Mouse (Mus musculus) embryonic facial prominence, embryonic 10.5 days (tissue): ENCODE data around the gene Gm26566. TPM values are rescaled to one million over a fixed set of nuclear protein-coding genes. Genes with fewer than 3 reads are reported as not detected.

Source experiments
- DNase-seq: peaks from one replicate; pipeline ENCODE4 v3.0.0-alpha.2; 2017; ENCODE audit warnings: low spot score
- H3K27ac ChIP-seq: fragments of 300-500 bp; sonication (generic); replicated peaks from 2 replicates; pipeline ENCODE4 v1.5.1; 2016; ENCODE audit warnings: mild to moderate bottlenecking
- H3K27me3 ChIP-seq: fragments of 300-500 bp; sonication (generic); replicated peaks from 2 replicates; pipeline ENCODE4 v1.6.1; 2016; ENCODE audit warnings: low read depth, mild to moderate bottlenecking; ENCODE audit not compliant: poor library complexity, severe bottlenecking
- H3K36me3 ChIP-seq: fragments of 300-500 bp; sonication (generic); replicated peaks from 2 replicates; pipeline ENCODE4 v1.6.1; 2016; ENCODE audit warnings: mild to moderate bottlenecking, moderate library complexity
- H3K4me1 ChIP-seq: fragments of 300-500 bp; sonication (generic); 2 replicates; pipeline ENCODE4 v1.6.1; 2016
- H3K4me3 ChIP-seq: fragments of 300-500 bp; sonication (generic); 2 replicates; pipeline ENCODE4 v1.5.1; 2016; ENCODE audit warnings: mild to moderate bottlenecking, moderate library complexity
- H3K9me3 ChIP-seq: fragments of 300-500 bp; sonication (generic); 2 replicates; pipeline ENCODE4 v1.6.1; 2016; ENCODE audit warnings: mild to moderate bottlenecking
- WGBS: fragments of 180-500 bp; shearing (Covaris S2); methylation state at CpG from one replicate; pipeline ENCODE4 v1.1.7; 2016; 5-methylcytosine and 5-hydroxymethylcytosine counted together
- polyA plus RNA-seq: library from polyadenylated mRNA; unstranded; fragments of >200 nt; fragmentation: Nextera tagmentation; extraction: Ambion mirVana; gene quantifications from 2 replicates; pipeline ENCODE4 v1.2.1, GENCODE M21; 2016

Gm26566 gene
- polyA plus RNA-seq, 1 experiment from 2014 or later = 0.90 TPM

GRCm38 (mm10) chr4:88699301-88699700, 22.3 kb upstream of the Gm26566 start:
- Histone ChIP-seq H3K36me3 (no peaks in the 10 kb centered on the region), H3K9me3 (no peaks in the 10 kb centered on the region), H3K27me3 (no peaks in the 10 kb centered on the region), H3K4me1 (no peaks in the 10 kb centered on the region), H3K27ac (no peak overlapping the region), H3K4me3 (no peak overlapping the region)
- WGBS = 78% methylated on average over 1 of the region's 1 CpGs
- DNase-seq = no peak

- DNase-seq = no peak
- no peak overlapping the region for H3K4me3 ChIP-seq
- WGBS = 46% methylated on average over 3 of the region's 3 CpGs
Measured at GRCm38 (mm10) chr4:88705924-88706323, 15.7 kb upstream of the Gm26566 start.

GRCm38 (mm10) chr4:88707128-88707826, 14.3 kb upstream of the Gm26566 start:
- H3K4me1 ChIP-seq = no peaks in the 10 kb centered on the region
- no peaks in the 10 kb centered on the region for H3K36me3 ChIP-seq
- H3K9me3 ChIP-seq = no peaks in the 10 kb centered on the region
- DNase-seq = no peak
- no peak overlapping the region for H3K4me3 ChIP-seq
- H3K27ac ChIP-seq = no peak overlapping the region
- H3K27me3 ChIP-seq = no peaks in the 10 kb centered on the region
- WGBS = 94% methylated on average over 1 of the region's 1 CpGs

More at GRCm38 (mm10) chr4:88705924-88706323, 15.7 kb upstream of the Gm26566 start:
- Histone ChIP-seq H3K27me3 (no peaks in the 10 kb centered on the region), H3K4me1 (no peaks in the 10 kb centered on the region), H3K9me3 (no peaks in the 10 kb centered on the region), H3K36me3 (no peaks in the 10 kb centered on the region), H3K27ac (no peak overlapping the region)

GRCm38 (mm10) chr4:88714281-88714680, 7.3 kb upstream of the Gm26566 start:
- Histone ChIP-seq H3K4me1 (peaks cover 12% of the 10 kb centered on the region), H3K27me3 (no peaks in the 10 kb centered on the region), H3K4me3 (no peak overlapping the region), H3K36me3 (peaks cover 68% of the 10 kb centered on the region), H3K27ac (no peak overlapping the region), H3K9me3 (no peaks in the 10 kb centered on the region)
- WGBS = 88% methylated on average over 1 of the region's 1 CpGs
- no peak for DNase-seq

GRCm38 (mm10) chr4:88715059-88715458, 6.5 kb upstream of the Gm26566 start:
- Histone ChIP-seq H3K9me3 (no peaks in the 10 kb centered on the region), H3K27ac (no peak overlapping the region), H3K27me3 (no peaks in the 10 kb centered on the region), H3K36me3 (peaks cover 76% of the 10 kb centered on the region), H3K4me1 (peaks cover 19% of the 10 kb centered on the region), H3K4me3 (no peak overlapping the region)
- DNase-seq = no peak

GRCm38 (mm10) chr4:88718715-88719114, 2.9 kb upstream of the Gm26566 start:
- WGBS = 80% methylated on average over 1 of the region's 1 CpGs
- Histone ChIP-seq H3K36me3 (peaks cover 75% of the 10 kb centered on the region), H3K4me3 (peak overlapping the region; percentile 97)

GRCm38 (mm10) chr4:88723497-88724090, 2.0 kb downstream of the Gm26566 start:
- peak; percentile 15 for DNase-seq
- 57% methylated on average over 8 of the region's 8 CpGs for WGBS
- H3K27me3 ChIP-seq = no peaks in the 10 kb centered on the region
- H3K9me3 ChIP-seq = no peaks in the 10 kb centered on the region
- 0 out of 2 replicates have a peak overlapping the region, but pooled peaks have one; percentile 35 for H3K27ac ChIP-seq
- peaks cover 26% of the 10 kb centered on the region for H3K36me3 ChIP-seq
- peaks cover 26% of the 10 kb centered on the region for H3K4me1 ChIP-seq
- no peak overlapping the region for H3K4me3 ChIP-seq

More at GRCm38 (mm10) chr4:88718715-88719114, 2.9 kb upstream of the Gm26566 start:
- no peaks in the 10 kb centered on the region for H3K9me3 ChIP-seq
- no peaks in the 10 kb centered on the region for H3K27me3 ChIP-seq
- peaks cover 33% of the 10 kb centered on the region for H3K4me1 ChIP-seq
- no peak for DNase-seq
- no peak overlapping the region for H3K27ac ChIP-seq

GRCm38 (mm10) chr4:88726727-88727126, 5.1 kb downstream of the Gm26566 start:
- Histone ChIP-seq H3K4me1 (no peaks in the 10 kb centered on the region), H3K27me3 (no peaks in the 10 kb centered on the region), H3K36me3 (no peaks in the 10 kb centered on the region), H3K27ac (no peak overlapping the region), H3K4me3 (no peak overlapping the region), H3K9me3 (no peaks in the 10 kb centered on the region)
- DNase-seq = no peak
- 94% methylated on average over 6 of the region's 6 CpGs for WGBS

GRCm38 (mm10) chr4:88727324-88727723, 5.7 kb downstream of the Gm26566 start:
- no peaks in the 10 kb centered on the region for H3K4me1 ChIP-seq
- no peaks in the 10 kb centered on the region for H3K27me3 ChIP-seq
- 5% methylated on average over 1 of the region's 1 CpGs for WGBS
- no peak overlapping the region for H3K27ac ChIP-seq
- no peak overlapping the region for H3K4me3 ChIP-seq
- DNase-seq = peak; percentile 25
- no peaks in the 10 kb centered on the region for H3K9me3 ChIP-seq
- H3K36me3 ChIP-seq = no peaks in the 10 kb centered on the region

GRCm38 (mm10) chr4:88738480-88738879, 16.9 kb downstream of the Gm26566 start:
- H3K27me3 ChIP-seq = no peaks in the 10 kb centered on the region
- no peaks in the 10 kb centered on the region for H3K36me3 ChIP-seq
- H3K4me3 ChIP-seq = no peak overlapping the region
- WGBS = 4% methylated on average over 2 of the region's 2 CpGs
- H3K9me3 ChIP-seq = no peaks in the 10 kb centered on the region
- H3K27ac ChIP-seq = no peak overlapping the region
- peak; percentile 84 for DNase-seq
- H3K4me1 ChIP-seq = no peaks in the 10 kb centered on the region

GRCm38 (mm10) chr4:88739036-88739435, 17.4 kb downstream of the Gm26566 start:
- H3K27me3 ChIP-seq = no peaks in the 10 kb centered on the region
- 90% methylated on average over 6 of the region's 6 CpGs for WGBS
- no peak for DNase-seq
- no peaks in the 10 kb centered on the region for H3K36me3 ChIP-seq
- no peak overlapping the region for H3K27ac ChIP-seq
- no peaks in the 10 kb centered on the region for H3K9me3 ChIP-seq
- no peaks in the 10 kb centered on the region for H3K4me1 ChIP-seq
- no peak overlapping the region for H3K4me3 ChIP-seq

- no peaks in the 10 kb centered on the region for H3K36me3 ChIP-seq
- 91% methylated on average over 4 of the region's 4 CpGs for WGBS
- no peaks in the 10 kb centered on the region for H3K4me1 ChIP-seq
- no peak for DNase-seq
- no peak overlapping the region for H3K4me3 ChIP-seq
- no peaks in the 10 kb centered on the region for H3K9me3 ChIP-seq
- H3K27ac ChIP-seq = no peak overlapping the region
- H3K27me3 ChIP-seq = no peaks in the 10 kb centered on the region
Measured at GRCm38 (mm10) chr4:88741426-88741825, 19.8 kb downstream of the Gm26566 start.

- H3K9me3 ChIP-seq = no peaks in the 10 kb centered on the region
- no peaks in the 10 kb centered on the region for H3K4me1 ChIP-seq
- no peak overlapping the region for H3K4me3 ChIP-seq
- no peak overlapping the region for H3K27ac ChIP-seq
- no peak for DNase-seq
- 84% methylated on average over 7 of the region's 7 CpGs for WGBS
- no peaks in the 10 kb centered on the region for H3K36me3 ChIP-seq
- H3K27me3 ChIP-seq = no peaks in the 10 kb centered on the region
Measured at GRCm38 (mm10) chr4:88742771-88743371, 21.3 kb downstream of the Gm26566 start.
